Mouse (Mus musculus) bone marrow, adult 2 months (tissue): ENCODE measurements around the gene Gar1.

ENCODE experiments used
- CTCF ChIP-seq: fragments of 200-500 bp; IDR thresholded peaks from 2 replicates; pipeline ENCODE4 v1.5.1; 2011; ENCODE audit warnings: low read length, control low read depth; ENCODE audit not compliant: control insufficient read depth, insufficient read depth
- POLR2A ChIP-seq: fragments of 200-500 bp; IDR thresholded peaks from 2 replicates; pipeline ENCODE4 v1.6.1; 2011; ENCODE audit warnings: low read depth, mild to moderate bottlenecking, control low read depth, low read length, borderline replicate concordance; ENCODE audit not compliant: control insufficient read depth

- TF ChIP-seq POLR2A (no peak), CTCF (no peak)
Measured at GRCm38 (mm10) chr3:129836965-129837364, 5.8 kb upstream of the Gar1 start.
